Mouse (Mus musculus) embryonic facial prominence, embryonic 12.5 days (tissue): ENCODE measurements at regions not wholly inside any gene's neighbourhood (a gene's known extent, or its start where the extent isn't known, plus 50 kb on each side); places are given as distances from the start of the nearest gene placed in this dataset.

ENCODE experiments used
- ATAC-seq: fragments of 200-750 bp; cut with Nextera tagmentation; 2 replicates; pipeline ENCODE4 v1.8.0; 2017; ENCODE audit not compliant: insufficient number of reproducible peaks, insufficient read depth, low FRiP score, low TSS enrichment
- H3K27ac ChIP-seq: fragments of 300-500 bp; sonication (generic); 2 replicates; pipeline ENCODE4 v1.5.1; 2016; ENCODE audit warnings: mild to moderate bottlenecking
- H3K27me3 ChIP-seq: fragments of 300-500 bp; sonication (generic); 2 replicates; pipeline ENCODE4 v1.6.1; 2016; ENCODE audit warnings: mild to moderate bottlenecking, moderate library complexity
- H3K36me3 ChIP-seq: fragments of 300-500 bp; sonication (generic); 2 replicates; pipeline ENCODE4 v1.6.1; 2016; ENCODE audit warnings: mild to moderate bottlenecking
- H3K4me1 ChIP-seq: fragments of 300-500 bp; sonication (generic); 2 replicates; pipeline ENCODE4 v1.6.1; 2016
- H3K4me2 ChIP-seq: fragments of 300-500 bp; sonication (generic); replicated peaks from 2 replicates; pipeline ENCODE4 v1.6.1; 2016; ENCODE audit warnings: mild to moderate bottlenecking, moderate library complexity
- H3K4me3 ChIP-seq: fragments of 300-500 bp; sonication (generic); 2 replicates; pipeline ENCODE4 v1.5.1; 2016; ENCODE audit warnings: mild to moderate bottlenecking
- H3K9ac ChIP-seq: fragments of 300-500 bp; sonication (generic); 2 replicates; pipeline ENCODE4 v1.6.1; 2016; ENCODE audit warnings: mild to moderate bottlenecking, moderate library complexity
- H3K9me3 ChIP-seq: fragments of 300-500 bp; sonication (generic); 2 replicates; pipeline ENCODE4 v1.6.1; 2016; ENCODE audit warnings: mild to moderate bottlenecking, moderate library complexity
- WGBS: fragments of 180-500 bp; shearing (Covaris S2); methylation state at CpG from one replicate; pipeline ENCODE4 v1.1.7; 2016; 5-methylcytosine and 5-hydroxymethylcytosine counted together

DNA sequence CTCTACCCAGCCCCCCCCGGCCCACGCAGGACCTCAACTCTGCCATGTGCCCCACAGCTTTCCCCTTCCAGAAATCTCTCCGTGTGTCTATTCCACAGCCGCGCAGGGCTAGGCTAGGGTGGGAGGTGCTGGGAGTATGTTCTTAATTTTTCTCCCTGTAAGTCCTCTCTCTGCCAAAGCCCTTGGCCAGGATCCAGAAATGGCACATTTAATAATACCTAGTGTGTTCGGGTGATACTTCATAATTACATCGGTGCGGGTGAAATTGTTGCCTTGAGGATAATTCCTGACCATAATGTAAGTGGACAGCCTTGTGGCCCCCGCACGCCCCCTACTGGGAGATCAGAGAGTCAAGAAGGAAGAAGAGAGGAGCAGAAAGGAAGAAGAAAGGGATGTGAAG lies 1093.5 kb downstream of the Mrps31 start:
- no peaks in the 10 kb centered on the region for H3K9me3 ChIP-seq
- WGBS = 26% methylated on average over 10 of the region's 10 CpGs
- H3K9ac ChIP-seq = no peak overlapping the region
- 0 out of 2 replicates have a peak overlapping the region, but pooled peaks have one; percentile 56 for H3K27ac ChIP-seq
- H3K27me3 ChIP-seq = no peaks in the 10 kb centered on the region
- H3K36me3 ChIP-seq = no peaks in the 10 kb centered on the region
- H3K4me3 ChIP-seq = no peak overlapping the region
- H3K4me2 ChIP-seq = peak overlapping the region; percentile 38
- H3K4me1 ChIP-seq = peaks cover 9% of the 10 kb centered on the region; the same call in 1 of the 2 replicates
- ATAC-seq = peak; percentile 87

DNA sequence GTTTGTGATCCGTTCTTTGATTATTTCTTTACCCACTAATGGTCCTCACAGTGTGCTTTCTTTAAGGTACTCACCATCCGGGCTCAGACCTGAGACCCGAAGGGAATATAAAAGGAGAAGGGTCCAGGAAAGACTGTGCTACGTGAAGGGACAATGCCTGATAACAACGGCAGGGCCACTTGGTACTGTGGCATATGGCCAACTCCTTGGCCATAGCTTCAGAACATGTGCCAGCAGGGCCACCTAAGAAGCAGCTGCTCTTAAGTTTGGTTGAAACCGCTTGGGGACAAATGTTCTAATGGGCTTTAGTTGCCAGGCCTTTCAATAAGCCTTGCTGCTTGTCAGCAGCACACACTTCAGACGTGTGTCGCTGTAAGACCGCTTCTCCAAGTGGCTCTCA lies 1094.1 kb downstream of the Mrps31 start:
- Histone ChIP-seq H3K4me2 (peak overlapping the region; percentile 38; the same call in 1 of the 2 replicates), H3K9me3 (no peaks in the 10 kb centered on the region), H3K4me1 (peaks cover 9% of the 10 kb centered on the region), H3K9ac (no peak overlapping the region), H3K27me3 (no peaks in the 10 kb centered on the region), H3K4me3 (no peak overlapping the region), H3K27ac (no peak overlapping the region), H3K36me3 (no peaks in the 10 kb centered on the region)
- ATAC-seq = no peak
- WGBS = 90% methylated on average over 9 of the region's 9 CpGs

DNA sequence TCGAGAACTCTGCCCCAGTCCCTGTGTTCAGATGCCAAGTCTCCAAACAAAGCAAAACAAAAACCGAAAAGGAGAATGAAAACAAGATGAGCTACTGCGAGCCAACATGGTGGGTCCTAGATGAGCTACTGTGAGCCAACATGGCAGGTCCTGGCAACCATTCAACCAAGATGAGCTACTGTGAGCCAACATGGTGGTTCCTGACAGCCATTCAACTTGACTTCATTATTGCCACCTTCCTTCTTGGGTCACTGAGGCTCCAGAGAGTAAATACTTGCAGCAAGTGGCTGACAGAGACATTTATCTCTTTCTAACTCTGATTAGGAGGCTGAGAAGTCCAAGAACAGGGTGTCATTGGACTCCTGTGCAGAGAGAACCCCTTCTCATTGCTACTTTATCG lies 1094.8 kb downstream of the Mrps31 start:
- ATAC-seq = no peak
- H3K36me3 ChIP-seq = no peaks in the 10 kb centered on the region
- no peak overlapping the region for H3K27ac ChIP-seq
- no peak overlapping the region for H3K4me2 ChIP-seq
- no peak overlapping the region for H3K4me3 ChIP-seq
- peaks cover 9% of the 10 kb centered on the region for H3K4me1 ChIP-seq
- H3K9ac ChIP-seq = no peak overlapping the region
- H3K9me3 ChIP-seq = no peaks in the 10 kb centered on the region
- H3K27me3 ChIP-seq = no peaks in the 10 kb centered on the region
- 93% methylated on average over 4 of the region's 4 CpGs for WGBS

DNA sequence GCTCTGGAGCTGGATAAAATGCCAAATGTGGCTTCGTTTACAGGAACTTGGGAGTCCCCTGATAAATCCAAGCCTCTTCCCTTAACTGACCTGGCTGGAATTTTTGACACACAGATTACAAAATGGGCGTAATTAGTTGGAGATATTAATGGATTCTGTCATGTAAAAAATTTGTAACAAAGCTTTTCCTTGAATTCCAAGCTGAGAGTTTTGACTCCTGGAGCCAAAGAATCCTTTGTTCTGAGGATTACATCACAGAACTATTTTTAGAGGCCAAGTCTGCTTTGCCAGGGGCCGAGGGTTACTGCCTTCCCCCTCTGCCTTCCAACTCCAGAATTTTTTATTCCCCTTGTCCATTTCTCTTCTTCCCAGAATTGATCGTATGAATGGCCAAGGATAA lies 1096.5 kb downstream of the Mrps31 start:
- Histone ChIP-seq H3K4me1 (peaks cover 9% of the 10 kb centered on the region), H3K27me3 (no peaks in the 10 kb centered on the region), H3K4me2 (no peak overlapping the region), H3K27ac (no peak overlapping the region), H3K36me3 (no peaks in the 10 kb centered on the region), H3K9ac (no peak overlapping the region), H3K9me3 (no peaks in the 10 kb centered on the region), H3K4me3 (no peak overlapping the region)
- ATAC-seq = no peak
- 52% methylated on average over 4 of the region's 4 CpGs for WGBS

DNA sequence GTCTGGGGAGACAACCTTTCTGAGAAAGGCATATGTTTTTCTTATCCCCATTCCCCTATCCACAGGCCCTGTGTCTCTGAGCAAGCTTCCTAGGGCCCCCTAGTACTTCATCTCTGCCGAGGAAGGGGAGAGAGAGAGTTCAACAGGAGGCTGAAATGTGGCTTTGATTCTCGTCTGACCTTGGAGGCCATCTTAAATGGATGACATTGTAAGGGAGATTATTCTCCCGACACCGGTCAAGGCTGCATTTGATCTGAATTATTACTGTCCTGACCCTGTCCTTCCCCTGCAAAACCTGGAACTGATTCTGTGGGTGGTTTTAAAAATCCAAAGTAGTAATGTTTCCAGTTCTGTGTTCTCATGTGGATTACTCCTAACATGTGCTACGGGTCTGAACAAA lies 1098.9 kb downstream of the Mrps31 start:
- no peaks in the 10 kb centered on the region for H3K9me3 ChIP-seq
- no peak overlapping the region for H3K9ac ChIP-seq
- no peak overlapping the region for H3K4me2 ChIP-seq
- H3K4me1 ChIP-seq = no peaks in the 10 kb centered on the region; the same call in 1 of the 2 replicates
- WGBS = 44% methylated on average over 5 of the region's 5 CpGs
- no peaks in the 10 kb centered on the region for H3K36me3 ChIP-seq
- no peak overlapping the region for H3K27ac ChIP-seq
- H3K27me3 ChIP-seq = no peaks in the 10 kb centered on the region
- no peak overlapping the region for H3K4me3 ChIP-seq
- no peak for ATAC-seq

DNA sequence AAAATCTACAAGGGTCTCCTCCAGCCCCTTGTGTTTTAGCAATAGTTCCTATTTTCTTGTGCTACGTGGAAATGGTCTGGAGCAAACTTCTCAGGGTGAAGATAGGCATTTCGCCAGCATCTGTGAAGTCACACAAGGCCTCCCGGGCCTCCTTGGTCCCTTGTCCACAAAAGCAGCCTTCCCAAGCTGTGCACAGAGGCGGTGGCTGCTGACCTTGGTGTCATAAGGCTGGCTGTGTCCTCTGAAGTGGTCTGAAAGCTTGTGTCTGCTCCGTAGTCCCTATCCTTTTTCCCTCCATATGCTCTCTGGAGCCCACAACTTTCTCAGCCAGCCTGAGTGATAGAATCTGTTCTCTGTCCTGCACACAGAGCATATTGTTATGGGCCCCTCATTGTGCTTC lies 1099.4 kb downstream of the Mrps31 start:
- Histone ChIP-seq H3K27me3 (no peaks in the 10 kb centered on the region), H3K4me2 (no peak overlapping the region), H3K4me1 (no peaks in the 10 kb centered on the region; the same call in 1 of the 2 replicates), H3K4me3 (no peak overlapping the region), H3K36me3 (no peaks in the 10 kb centered on the region), H3K27ac (no peak overlapping the region), H3K9me3 (no peaks in the 10 kb centered on the region), H3K9ac (no peak overlapping the region)
- no peak for ATAC-seq
- 67% methylated on average over 5 of the region's 5 CpGs for WGBS

DNA sequence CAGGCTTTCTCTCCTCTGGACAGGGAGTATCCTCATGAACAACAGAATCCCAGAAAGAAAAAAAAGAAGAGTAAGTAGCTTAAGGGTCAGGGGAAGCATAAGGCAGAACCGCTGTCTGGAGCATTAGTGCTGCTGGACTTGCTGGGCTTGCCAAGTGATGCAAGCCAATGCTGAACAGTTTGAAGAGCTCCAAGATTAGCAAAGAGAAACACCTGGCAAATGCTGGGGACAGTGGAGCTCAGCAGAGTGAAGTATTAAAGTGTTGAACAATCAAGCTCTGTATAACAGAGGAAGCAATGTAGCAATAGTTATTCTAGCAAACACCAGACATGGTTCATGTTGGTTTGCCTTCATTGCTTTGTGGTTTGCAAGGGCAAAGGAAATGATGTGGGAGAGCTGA lies 1100.1 kb downstream of the Mrps31 start:
- WGBS = 94% methylated on average over 1 of the region's 1 CpGs
- no peaks in the 10 kb centered on the region; the same call in 1 of the 2 replicates for H3K4me1 ChIP-seq
- H3K27ac ChIP-seq = no peak overlapping the region
- H3K9me3 ChIP-seq = no peaks in the 10 kb centered on the region
- no peaks in the 10 kb centered on the region for H3K36me3 ChIP-seq
- no peak overlapping the region for H3K4me3 ChIP-seq
- H3K4me2 ChIP-seq = no peak overlapping the region
- no peak overlapping the region for H3K9ac ChIP-seq
- ATAC-seq = no peak
- H3K27me3 ChIP-seq = no peaks in the 10 kb centered on the region

DNA sequence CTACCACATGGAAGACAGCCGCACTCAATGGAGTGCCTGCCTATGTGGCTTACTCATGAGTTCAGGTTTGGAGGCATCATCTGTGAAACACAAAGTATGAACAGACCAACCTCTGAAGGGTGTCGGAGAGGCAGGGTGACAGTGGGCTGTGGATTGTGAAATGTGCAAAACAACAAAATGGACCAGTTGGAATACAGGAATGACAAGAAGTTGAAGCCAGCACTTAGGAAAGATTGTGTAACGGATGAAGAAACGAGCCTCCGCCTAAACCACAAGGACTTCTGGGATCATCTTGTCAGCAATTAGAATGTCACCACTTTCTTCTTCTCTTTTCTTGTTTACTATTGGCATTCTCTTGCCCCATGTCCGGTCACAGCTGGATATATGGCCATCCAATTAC lies 1100.6 kb downstream of the Mrps31 start:
- H3K27me3 ChIP-seq = no peaks in the 10 kb centered on the region
- H3K4me3 ChIP-seq = no peak overlapping the region
- H3K27ac ChIP-seq = no peak overlapping the region
- H3K4me2 ChIP-seq = no peak overlapping the region
- H3K36me3 ChIP-seq = no peaks in the 10 kb centered on the region
- H3K9me3 ChIP-seq = no peaks in the 10 kb centered on the region
- no peaks in the 10 kb centered on the region; the same call in 1 of the 2 replicates for H3K4me1 ChIP-seq
- WGBS = 97% methylated on average over 6 of the region's 6 CpGs
- ATAC-seq = no peak
- H3K9ac ChIP-seq = no peak overlapping the region

DNA sequence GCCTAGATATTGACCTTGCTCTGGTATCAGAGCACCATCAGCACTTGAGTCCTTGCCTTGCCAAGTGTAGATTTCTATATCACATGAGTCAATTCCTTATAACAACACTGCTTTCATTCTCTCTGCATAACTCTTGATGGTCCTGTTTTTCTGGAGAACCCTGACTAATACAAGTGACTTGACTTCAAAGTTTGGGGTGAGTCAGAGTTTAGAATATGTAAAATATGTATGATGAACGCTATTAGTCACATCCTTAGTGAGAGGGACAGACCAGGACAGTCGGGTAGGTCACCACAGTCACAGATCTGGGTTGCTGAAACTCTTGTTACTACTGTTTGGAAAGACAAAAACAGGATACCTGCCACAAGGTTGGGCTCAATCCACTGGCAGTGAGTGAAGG lies 1105.3 kb downstream of the Mrps31 start:
- H3K36me3 ChIP-seq = no peaks in the 10 kb centered on the region
- no peak overlapping the region for H3K9ac ChIP-seq
- H3K4me2 ChIP-seq = no peak overlapping the region
- no peaks in the 10 kb centered on the region for H3K4me1 ChIP-seq
- WGBS = 84% methylated on average over 2 of the region's 2 CpGs
- no peak overlapping the region for H3K4me3 ChIP-seq
- no peaks in the 10 kb centered on the region for H3K27me3 ChIP-seq
- H3K27ac ChIP-seq = no peak overlapping the region
- no peak for ATAC-seq
- no peaks in the 10 kb centered on the region for H3K9me3 ChIP-seq

DNA sequence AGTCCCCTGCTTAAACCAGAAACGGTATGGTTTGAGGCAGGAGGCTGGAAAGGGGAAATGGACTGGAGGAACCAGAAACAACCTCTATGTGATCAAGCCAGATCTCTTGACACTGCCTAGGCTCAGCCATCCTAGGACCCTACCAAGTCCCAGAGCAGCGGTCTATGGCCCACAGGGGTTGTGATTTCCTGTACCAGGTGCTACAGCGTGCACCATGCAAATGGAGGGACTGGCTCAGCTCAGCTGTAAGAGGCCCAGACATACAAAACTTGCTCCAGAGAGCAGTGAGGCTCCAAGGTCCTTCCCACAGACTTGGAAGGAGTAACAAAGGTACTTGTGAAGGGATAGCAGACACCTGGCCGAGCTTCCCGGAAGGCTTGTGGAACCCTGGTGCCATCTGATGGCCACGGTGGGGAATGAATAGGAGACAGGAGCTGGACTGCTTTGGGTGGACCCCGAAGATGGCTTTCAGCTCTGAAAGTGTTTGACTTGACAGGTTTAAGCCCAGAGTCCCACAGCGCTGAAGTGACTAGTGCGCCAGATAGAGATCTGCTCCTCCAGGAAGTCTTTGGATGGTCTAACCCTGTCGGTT lies 1120.5 kb downstream of the Mrps31 start:
- peak; percentile 41; the same call in 1 of the 2 replicates for ATAC-seq
- 49% methylated on average over 10 of the region's 10 CpGs for WGBS
- Histone ChIP-seq H3K9me3 (no peaks in the 10 kb centered on the region), H3K4me3 (no peak overlapping the region), H3K36me3 (no peaks in the 10 kb centered on the region), H3K4me2 (no peak overlapping the region), H3K4me1 (no peaks in the 10 kb centered on the region), H3K27ac (no peak overlapping the region), H3K27me3 (no peaks in the 10 kb centered on the region), H3K9ac (no peak overlapping the region)

DNA sequence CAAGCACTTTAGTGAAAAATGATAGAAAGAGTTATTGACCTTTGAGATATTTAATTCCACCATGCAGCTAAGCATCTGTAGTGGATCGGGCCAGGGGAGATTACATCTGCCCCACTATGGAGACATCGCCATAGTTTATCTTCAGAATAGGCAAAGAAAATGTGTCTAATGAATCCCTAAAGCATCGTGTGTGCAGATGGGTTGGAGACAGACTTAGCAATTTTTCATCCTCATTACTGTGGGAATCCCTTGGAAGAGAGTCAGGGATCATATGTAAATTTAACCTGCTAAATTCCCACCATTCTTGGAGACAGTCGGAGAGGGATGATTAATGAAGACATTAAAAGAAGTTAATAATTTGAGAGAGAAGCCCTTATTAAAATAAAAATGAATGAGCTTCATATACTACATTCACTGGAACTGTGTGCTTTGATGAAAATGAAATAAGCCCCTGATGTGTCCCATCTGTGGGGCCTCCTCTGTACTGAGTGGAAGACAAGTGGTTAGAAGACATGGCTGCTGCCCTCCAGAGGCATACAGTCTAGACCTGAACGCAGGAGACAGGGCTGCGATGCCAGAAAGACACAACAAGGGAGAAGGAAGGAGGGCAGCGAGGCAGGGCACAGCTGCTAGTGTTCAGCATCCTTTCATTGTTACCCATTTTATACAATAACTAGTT lies 1126.7 kb downstream of the Mrps31 start:
- Histone ChIP-seq H3K9ac (no peak overlapping the region), H3K36me3 (no peaks in the 10 kb centered on the region), H3K27me3 (no peaks in the 10 kb centered on the region), H3K27ac (no peak overlapping the region), H3K4me1 (no peaks in the 10 kb centered on the region), H3K4me3 (no peak overlapping the region), H3K4me2 (no peak overlapping the region), H3K9me3 (no peaks in the 10 kb centered on the region)
- WGBS = 73% methylated on average over 7 of the region's 7 CpGs
- ATAC-seq = no peak

DNA sequence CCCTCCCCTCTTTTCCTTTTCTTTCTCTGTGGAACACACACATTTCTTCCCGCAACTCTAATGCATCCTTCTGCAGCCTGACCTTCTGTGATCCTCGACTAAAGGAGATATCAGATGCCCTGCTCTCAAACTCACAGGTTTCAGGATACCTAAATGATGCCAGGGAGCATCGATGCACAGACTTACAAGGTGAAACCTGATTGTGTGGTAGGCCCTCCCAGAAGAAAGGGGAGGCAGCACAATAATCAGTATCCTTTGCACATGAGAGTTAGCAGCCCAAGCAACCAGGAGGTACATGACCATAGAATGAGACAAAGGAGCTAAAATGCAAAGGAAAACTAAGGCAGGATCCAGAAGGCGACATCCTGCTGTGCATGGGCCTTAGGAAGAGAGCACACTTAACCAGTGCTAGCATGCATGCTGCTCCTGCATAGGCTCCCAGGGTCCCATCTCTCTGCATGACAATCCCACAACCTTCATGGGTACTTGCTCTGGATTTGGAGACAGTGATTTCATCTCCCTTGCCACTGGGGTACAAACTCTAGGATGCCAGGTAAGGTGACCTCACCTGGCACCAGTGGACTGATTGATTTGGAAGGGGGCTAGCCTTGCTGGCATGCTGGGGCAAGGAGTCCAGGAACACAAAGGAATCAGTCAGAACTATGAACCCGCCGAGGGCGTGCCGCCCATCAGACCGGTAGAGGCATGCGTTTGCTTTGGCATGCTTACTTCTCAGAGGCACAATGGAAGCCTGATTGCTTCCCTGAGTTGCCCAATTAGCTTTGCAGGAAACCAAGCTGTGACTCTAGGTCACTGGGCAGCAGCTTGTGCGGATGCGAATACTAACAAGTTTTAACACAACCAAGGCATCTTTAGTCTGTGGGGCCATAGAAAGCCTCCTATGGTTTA lies 1142.7 kb downstream of the Mrps31 start:
- Histone ChIP-seq H3K27me3 (no peaks in the 10 kb centered on the region), H3K4me2 (no peak overlapping the region), H3K4me3 (no peak overlapping the region), H3K4me1 (no peaks in the 10 kb centered on the region), H3K27ac (no peak overlapping the region), H3K9me3 (no peaks in the 10 kb centered on the region), H3K36me3 (no peaks in the 10 kb centered on the region), H3K9ac (no peak overlapping the region)
- no peak for ATAC-seq
- WGBS = 75% methylated on average over 12 of the region's 12 CpGs
